Mouse (Mus musculus): ENCODE measurements around the gene Wiz.

The Wiz gene

GRCm38 (mm10) chr17:32348406-32348805 lies 40.8 kb downstream of the Wiz start:
- DNase-seq: no peak

- DNase-seq: no peak
Measured at GRCm38 (mm10) chr17:32341102-32341501, 48.1 kb downstream of the Wiz start.

GRCm38 (mm10) chr17:32340110-32340509 lies 49.1 kb downstream of the Wiz start:
- DNase-seq: no peak

GRCm38 (mm10) chr17:32335869-32336268 lies 53.4 kb downstream of the Wiz start:
- no peak for DNase-seq

GRCm38 (mm10) chr17:32334921-32335320 lies 54.3 kb downstream of the Wiz start:
- DNase-seq: no peak

GRCm38 (mm10) chr17:32333675-32334303 lies 55.5 kb downstream of the Wiz start:
- peak; percentile 19 for DNase-seq

GRCm38 (mm10) chr17:32327501-32327900 lies 61.7 kb downstream of the Wiz start:
- no peak for DNase-seq

- DNase-seq: no peak
Measured at GRCm38 (mm10) chr17:32322809-32323208, 66.4 kb downstream of the Wiz start.

- DNase-seq: no peak
Measured at GRCm38 (mm10) chr17:32321836-32322235, 67.4 kb downstream of the Wiz start.

GRCm38 (mm10) chr17:32321390-32321734 lies 67.9 kb downstream of the Wiz start:
- DNase-seq: no peak

- peak; percentile 98 for DNase-seq
Measured at GRCm38 (mm10) chr17:32320597-32321389, 68.4 kb downstream of the Wiz start, which contains the start of gene Akap8. Gene Akap8, minus strand, starts transcription at chr17:32321238.

- DNase-seq: no peak
Measured at GRCm38 (mm10) chr17:32319950-32320349, 69.3 kb downstream of the Wiz start.

- no peak for DNase-seq
Measured at GRCm38 (mm10) chr17:32317708-32318107, 71.5 kb downstream of the Wiz start.

GRCm38 (mm10) chr17:32317032-32317431 lies 72.2 kb downstream of the Wiz start:
- no peak for DNase-seq

- no peak for DNase-seq
Measured at GRCm38 (mm10) chr17:32315560-32315959, 73.7 kb downstream of the Wiz start.

GRCm38 (mm10) chr17:32313892-32314291 lies 75.3 kb downstream of the Wiz start:
- peak; percentile 27 for DNase-seq

GRCm38 (mm10) chr17:32312801-32313200 lies 76.4 kb downstream of the Wiz start:
- no peak for DNase-seq

GRCm38 (mm10) chr17:32307963-32308362 lies 81.3 kb downstream of the Wiz start:
- no peak for DNase-seq
